ENCODE assay signal across 9 mouse cellular contexts in the genomic region with DNA sequence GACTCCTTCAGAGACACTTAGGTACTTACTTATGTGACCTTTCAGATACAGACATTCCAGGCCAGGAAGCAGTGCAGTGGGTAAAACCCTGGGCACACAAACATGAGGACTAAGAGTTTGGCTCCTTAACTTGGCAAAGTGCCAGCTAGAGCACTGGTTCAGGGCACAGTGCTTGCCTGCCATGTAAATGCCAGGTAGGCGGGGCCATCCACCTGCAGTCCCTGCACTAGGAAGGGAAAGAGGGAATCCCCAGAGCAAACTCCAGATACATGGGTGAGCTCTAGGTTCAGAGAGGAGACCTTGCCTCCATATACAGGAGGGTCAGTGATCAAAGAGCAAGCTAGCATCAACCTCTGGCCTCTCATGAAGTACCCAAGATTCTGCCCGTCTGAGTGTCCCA. TPM values are rescaled to one million over a fixed set of nuclear protein-coding genes. Genes with fewer than 3 reads are reported as not detected.
DNase-seq lines count a peak whose midpoint lies in the region; ATAC-seq and TF ChIP-seq lines count a peak whose summit lies in the region.
"Had no signal": no experiment of that assay in that cellular context is flagged by ENCODE, and none has a peak within 500 bp of the region (broad histone marks: within the 10 kb centered on the region; RNA-seq: fewer than 3 reads in every experiment).

No protein-coding gene starts in this region.

- H3K27me3 ChIP-seq in heart, postnatal 0 days (ENCODE audit: control insufficient read depth, insufficient read depth, low read length): no peaks in the 10 kb centered on the region
- no peaks in the 10 kb centered on the region for H3K27me3 ChIP-seq in forebrain, embryonic 12.5 days

- intact Hi-C loops in heart, postnatal 25 days (cut with DNase I): no loop called here

- no peak for TF ChIP-seq CTCF in heart, postnatal 0 days (IDR thresholded peaks at IDR 0.05; ENCODE audit: low read depth)
- no peak for TF ChIP-seq CTCF in lung, adult 2 months (IDR thresholded peaks at IDR 0.05; ENCODE audit: insufficient read depth, low read length)

- H3K4me3 ChIP-seq in heart, postnatal 0 days (ENCODE audit: low read depth, low read length): no peak overlapping the region
- no peak overlapping the region for H3K4me3 ChIP-seq in lung, adult 2 months (replicated peaks; ENCODE audit: extremely low read depth, low read depth, low read length)
- no peak overlapping the region for H3K4me3 ChIP-seq in forebrain, embryonic 12.5 days (replicated peaks)
- H3K4me3 ChIP-seq: myocyte had no signal

- no peak overlapping the region for H3K27ac ChIP-seq in heart, postnatal 0 days (ENCODE audit: low read depth)
- H3K27ac ChIP-seq in forebrain, embryonic 12.5 days: no peak overlapping the region

- no peak for TF ChIP-seq POLR2A in lung, adult 2 months (IDR thresholded peaks at IDR 0.05; ENCODE audit: borderline replicate concordance, extremely low read depth, low read depth, low read length)

- ATAC-seq in heart, postnatal 0 days (ENCODE audit: insufficient read depth, low read depth): peak; percentile 54; the same call in 1 of the 2 replicates
- no peak for ATAC-seq in forebrain, embryonic 12.5 days (ENCODE audit: low FRiP score)

- no peak overlapping the region for H3K9ac ChIP-seq in heart, postnatal 0 days (replicated peaks; ENCODE audit: low read depth, low read length)
- H3K9ac ChIP-seq in forebrain, embryonic 12.5 days: no peak overlapping the region

- DNase-seq in heart, postnatal 0 days (ENCODE audit: low spot score): no peak
- no peak for DNase-seq in heart, postnatal 25 days (ENCODE audit: low spot score)
- DNase-seq in adrenal gland, postnatal 25 days: peak; percentile 45
- DNase-seq in heart, postnatal 4 days: peak; percentile 45
- DNase-seq in lung, adult 2 months: peak; percentile 23
- DNase-seq in Muller cell, postnatal 12 days (ENCODE audit: inconsistent ontology term): no peak
- DNase-seq in layer of hippocampus, adult 11-12 months (ENCODE audit: low spot score): no peak

- H3K9me3 ChIP-seq in heart, postnatal 0 days (replicated peaks; ENCODE audit: control insufficient read depth, low read length): no peaks in the 10 kb centered on the region
- no peaks in the 10 kb centered on the region for H3K9me3 ChIP-seq in forebrain, embryonic 12.5 days

- no peaks in the 10 kb centered on the region for H3K36me3 ChIP-seq in heart, postnatal 0 days (replicated peaks; ENCODE audit: control insufficient read depth, insufficient read depth, low read length)
- no peaks in the 10 kb centered on the region for H3K36me3 ChIP-seq in forebrain, embryonic 12.5 days (replicated peaks)

- H3K4me1 ChIP-seq in heart, postnatal 0 days (ENCODE audit: control insufficient read depth, insufficient read depth): peaks cover 33% of the 10 kb centered on the region
- H3K4me1 ChIP-seq in lung, adult 2 months (ENCODE audit: control insufficient read depth, insufficient read depth, low read length): peaks cover 8% of the 10 kb centered on the region; the same call in 1 of the 2 replicates
- peaks cover 28% of the 10 kb centered on the region for H3K4me1 ChIP-seq in forebrain, embryonic 12.5 days

- H3K4me2 ChIP-seq in heart, postnatal 0 days (ENCODE audit: low read depth, low read length): no peak overlapping the region
- H3K4me2 ChIP-seq in forebrain, embryonic 12.5 days: no peak overlapping the region

- WGBS in heart, postnatal 0 days: 64% methylated on average over 2 of the region's 2 CpGs
- WGBS in lung, adult 2 months: 67% methylated on average over 2 of the region's 2 CpGs
- 95% methylated on average over 2 of the region's 2 CpGs for WGBS in forebrain, embryonic 12.5 days

- TF ChIP-seq EP300 in heart, postnatal 0 days (IDR thresholded peaks at IDR 0.05; ENCODE audit: low read depth): no peak

RNA-seq across cellular contexts. Expression of a gene that starts 7.6 kb away (rescaled TPM):
- total RNA-seq in heart, postnatal 0 days (2014; rRNA removed; ENCODE audit: low replicate concordance): 10.2 and 13.4 TPM in 2 replicates
- 1.2 TPM in 2 replicates for polyA plus RNA-seq in heart, postnatal 0 days (2015; fragmentation: Nextera tagmentation; extraction: Ambion mirVana)
- 10 to 100 TPM; 10.5 to 10.6 TPM for total RNA-seq in heart, postnatal 25 days (2021)
- 44.4 and 46.0 TPM in 2 replicates for total RNA-seq in adrenal gland, postnatal 25 days (2021)
- 10 to 100 TPM; 17.1 to 17.2 TPM for total RNA-seq in heart, postnatal 4 days (2021)
- polyA plus RNA-seq in lung, adult 2 months (2012; rRNA removed): 14.9 and 22.4 TPM in 2 replicates
- polyA plus RNA-seq in forebrain, embryonic 12.5 days (2016; fragmentation: Nextera tagmentation; extraction: Ambion mirVana): 3.3 and 3.5 TPM in 2 replicates

RNA-seq across cellular contexts. Expression of a gene that starts 48.8 kb away (rescaled TPM):
- total RNA-seq in heart, postnatal 0 days (2014; rRNA removed; ENCODE audit: low replicate concordance): 22.3 and 29.0 TPM in 2 replicates
- 64.6 and 65.2 TPM in 2 replicates for polyA plus RNA-seq in heart, postnatal 0 days (2015; fragmentation: Nextera tagmentation; extraction: Ambion mirVana)
- 10 to 100 TPM; 14.6 to 19.4 TPM for total RNA-seq in heart, postnatal 25 days (2021)
- 73.6 and 85.9 TPM in 2 replicates for total RNA-seq in adrenal gland, postnatal 25 days (2021)
- total RNA-seq in heart, postnatal 4 days (2021): 10 to 100 TPM; 50.6 to 50.7 TPM
- polyA plus RNA-seq in lung, adult 2 months (2012; rRNA removed): 154 and 173 TPM in 2 replicates
- 51.3 and 59.9 TPM in 2 replicates for polyA plus RNA-seq in forebrain, embryonic 12.5 days (2016; fragmentation: Nextera tagmentation; extraction: Ambion mirVana)

RNA-seq across cellular contexts. Expression of a gene that starts 54.9 kb away (rescaled TPM):
- 11.0 and 20.2 TPM in 2 replicates for total RNA-seq in heart, postnatal 0 days (2014; rRNA removed; ENCODE audit: low replicate concordance)
- polyA plus RNA-seq in heart, postnatal 0 days (2015; fragmentation: Nextera tagmentation; extraction: Ambion mirVana): 36.5 and 38.8 TPM in 2 replicates
- total RNA-seq in heart, postnatal 25 days (2021): 100 to 1,000 TPM in 1 of 2 experiments, 10 to 100 TPM in 1; 93.5 to 104 TPM
- 138 and 198 TPM in 2 replicates for total RNA-seq in adrenal gland, postnatal 25 days (2021)
- total RNA-seq in heart, postnatal 4 days (2021): 100 to 1,000 TPM in 1 of 2 experiments, 10 to 100 TPM in 1; 92.6 to 107 TPM
- polyA plus RNA-seq in lung, adult 2 months (2012; rRNA removed): 20.2 and 32.1 TPM in 2 replicates
- polyA plus RNA-seq in forebrain, embryonic 12.5 days (2016; fragmentation: Nextera tagmentation; extraction: Ambion mirVana): 129 and 136 TPM in 2 replicates

Comparison
In these comparisons a context has a peak if more than half of its experiments do, and no peak if none do; other contexts are left out.
1. DNase-seq: peak in adrenal gland, postnatal 25 days (single experiment), heart, postnatal 4 days (single experiment) and lung, adult 2 months (single experiment); none in heart, postnatal 0 days (single experiment), heart, postnatal 25 days (single experiment), Muller cell, postnatal 12 days (single experiment) and layer of hippocampus, adult 11-12 months (single experiment).